Mouse (Mus musculus): ENCODE results near the gene 1810046K07Rik.
A peak's percentile ranks its signal among the peaks of the same experiment; 100 is the strongest.

Gene 1810046K07Rik

DNA sequence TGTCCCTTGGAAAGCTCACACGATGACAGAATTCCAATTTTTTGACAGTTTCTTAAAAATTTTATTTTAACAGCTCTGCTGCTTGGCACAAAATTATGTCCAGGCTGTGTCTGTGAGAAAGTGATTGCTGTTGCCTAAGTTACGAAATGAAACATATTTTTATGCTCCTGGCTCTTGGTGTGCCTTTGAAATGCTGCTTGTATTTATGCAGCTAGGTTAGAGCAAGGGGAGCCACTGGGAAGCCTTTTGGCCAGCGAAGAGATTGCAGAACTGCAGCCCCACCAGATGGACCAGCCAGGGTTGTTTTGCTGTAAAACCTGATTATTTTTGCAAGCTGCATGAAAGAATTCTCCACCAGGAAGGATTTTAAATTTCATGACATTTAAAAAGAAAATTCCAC lies 23.6 kb downstream of the 1810046K07Rik start:
- no peak for DNase-seq (ENCODE audit: inconsistent age in 2 of 2, low spot score in 1 of 2)

DNA sequence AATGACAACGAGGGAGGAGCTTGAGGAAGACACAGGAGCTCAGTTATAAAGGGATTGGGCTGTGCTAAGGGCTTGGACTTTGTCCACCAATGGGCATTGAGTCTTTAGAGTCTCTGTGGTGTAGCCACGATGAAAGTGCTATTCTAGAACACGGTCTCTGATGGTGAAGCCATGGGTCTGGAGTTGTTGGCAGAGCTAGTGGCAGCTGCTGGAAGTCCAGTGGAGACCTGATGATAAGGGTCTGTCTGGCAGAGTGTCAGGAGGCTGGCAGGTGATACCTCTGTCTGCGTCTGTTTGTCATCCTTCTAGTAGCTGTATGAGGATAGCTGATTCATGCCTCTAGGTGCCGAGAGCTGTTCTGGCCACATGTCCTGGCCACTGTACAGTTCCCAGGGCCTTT lies 24.7 kb downstream of the 1810046K07Rik start:
- DNase-seq (ENCODE audit: inconsistent age in 2 of 2, low spot score in 1 of 2): no peak

DNA sequence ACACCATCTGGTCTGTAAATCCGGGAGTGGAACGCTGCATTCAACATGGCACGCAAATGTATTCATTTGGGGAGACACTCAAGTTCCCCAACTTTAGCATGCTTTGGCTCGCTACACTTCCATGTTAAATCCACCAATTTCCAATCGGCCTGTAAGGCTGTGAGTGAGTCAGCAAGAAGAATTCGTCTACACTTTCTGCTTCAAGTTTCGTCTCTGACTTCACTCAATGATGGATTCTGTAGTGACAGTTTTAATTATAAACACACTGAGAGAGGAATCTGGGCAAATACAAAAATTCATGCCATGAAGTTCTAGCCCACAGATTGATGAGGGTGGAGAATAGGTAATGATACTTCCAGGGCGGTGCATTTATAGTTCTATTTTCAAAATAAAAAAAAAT lies 35.2 kb downstream of the 1810046K07Rik start:
- DNase-seq (ENCODE audit: inconsistent age in 2 of 2, low spot score in 1 of 2): no peak

DNA sequence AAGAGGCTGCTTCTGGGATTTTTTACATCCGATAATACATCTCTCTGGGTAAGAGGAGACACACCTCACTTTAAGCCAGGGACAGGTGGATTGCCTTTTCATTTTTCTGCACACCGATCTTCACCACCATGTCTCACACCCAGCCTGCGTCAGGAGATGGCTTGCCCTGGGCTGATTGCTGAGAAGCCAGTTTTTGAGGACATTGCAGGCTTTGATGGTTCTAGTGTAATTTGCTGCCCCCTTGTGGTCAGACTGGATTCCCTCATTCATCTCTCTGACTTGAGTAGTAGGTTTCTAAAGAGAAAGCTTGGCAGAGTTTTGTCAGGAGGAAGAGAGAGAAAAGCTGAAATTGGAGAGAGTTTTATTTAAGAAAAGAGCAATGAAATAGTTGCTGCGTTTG lies 36.0 kb downstream of the 1810046K07Rik start:
- peak; percentile 67 to 93 for DNase-seq (ENCODE audit: inconsistent age in 2 of 2, low spot score in 1 of 2)

DNA sequence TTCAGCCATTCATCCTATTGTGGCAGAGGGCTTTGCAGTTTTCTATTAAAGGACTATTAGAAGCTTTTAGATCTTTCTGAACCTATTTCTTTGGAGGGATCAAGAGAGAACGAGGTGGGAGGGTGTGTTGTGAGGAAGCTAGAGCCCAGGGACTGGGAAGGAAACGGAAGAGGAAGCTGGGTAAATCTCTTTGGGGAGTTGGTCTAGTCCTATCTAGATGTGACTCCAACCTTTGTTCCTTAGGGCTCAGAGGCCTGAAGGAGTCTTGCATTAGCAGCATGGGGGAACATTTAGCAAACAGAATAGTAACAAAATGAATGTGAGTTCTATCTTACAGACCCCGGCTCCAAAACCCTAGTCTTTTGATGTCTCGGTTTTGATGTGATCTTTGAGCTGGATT lies 37.7 kb downstream of the 1810046K07Rik start:
- no peak for DNase-seq (ENCODE audit: inconsistent age in 2 of 2, low spot score in 1 of 2)

DNA sequence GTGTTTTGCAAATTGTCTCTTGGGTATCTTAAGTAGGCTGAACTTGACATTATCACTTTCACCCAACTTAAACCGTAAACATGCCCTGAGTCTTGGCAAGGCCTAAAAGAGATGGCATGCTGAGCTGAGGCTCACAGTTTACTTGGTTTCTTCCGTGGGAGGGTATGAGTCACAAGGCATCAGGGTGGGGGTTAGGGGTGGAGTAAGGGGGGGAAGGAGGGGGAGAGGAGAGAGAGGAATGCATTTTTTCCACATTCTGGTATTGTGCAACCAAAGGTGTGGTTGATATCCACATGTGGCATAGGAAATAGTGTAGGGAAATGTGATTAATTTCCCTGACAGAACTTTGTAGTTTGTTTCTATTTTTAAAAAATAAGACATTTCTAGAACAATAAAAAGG lies 42.6 kb downstream of the 1810046K07Rik start:
- DNase-seq (ENCODE audit: inconsistent age in 2 of 2, low spot score in 1 of 2): peak; percentile 35 to 49

DNA sequence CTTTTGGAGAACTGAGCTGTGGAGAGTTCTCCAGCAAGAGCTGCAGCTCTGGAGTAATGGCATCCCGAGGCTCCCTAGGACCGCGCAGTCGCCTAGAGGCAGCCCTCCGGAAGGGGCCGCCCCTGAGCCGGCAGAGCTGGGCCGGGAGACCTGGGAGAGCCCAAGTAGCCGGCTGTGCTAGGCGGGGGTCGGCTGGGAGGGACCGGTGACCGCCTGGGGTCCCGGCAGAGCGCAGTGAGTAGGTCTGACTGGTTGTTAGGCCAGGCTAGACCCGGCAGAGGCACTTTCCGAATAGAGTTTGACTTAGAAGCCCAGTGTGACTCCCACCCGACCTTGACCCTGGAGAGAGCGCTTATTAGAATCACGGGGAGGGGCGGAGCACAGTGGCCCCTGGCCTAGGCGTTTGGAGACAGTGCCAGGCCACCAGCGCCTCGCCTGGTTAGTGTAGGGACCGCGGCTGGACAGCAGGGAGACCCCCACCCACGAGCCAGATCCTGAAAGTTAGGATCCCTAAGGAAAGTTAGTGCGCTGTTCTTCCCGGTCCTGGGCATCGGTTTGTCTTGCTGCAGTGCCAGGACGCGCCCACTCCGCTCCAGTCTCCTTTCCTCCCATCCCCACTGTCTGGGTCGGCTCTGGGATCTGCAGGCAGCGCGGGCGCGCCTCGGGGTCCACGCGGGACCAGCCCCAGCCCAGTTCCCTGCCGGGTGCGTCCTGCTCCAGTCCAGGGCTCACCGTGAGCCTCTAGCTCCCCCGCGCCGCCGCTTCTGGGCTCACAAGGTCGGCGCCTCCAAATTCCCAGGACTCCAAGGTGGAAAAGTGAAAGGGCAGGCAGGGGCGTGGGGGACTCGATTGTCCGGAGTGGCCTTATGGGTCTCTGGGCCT lies 50.0 kb downstream of the 1810046K07Rik start, which contains the start of gene Colca2:
Gene Colca2 (minus strand): TSS at position 70 of the 882 bp plus-strand sequence.
- DNase-seq (ENCODE audit: inconsistent age in 2 of 2, low spot score in 1 of 2): peak; percentile 90 to 96

DNA sequence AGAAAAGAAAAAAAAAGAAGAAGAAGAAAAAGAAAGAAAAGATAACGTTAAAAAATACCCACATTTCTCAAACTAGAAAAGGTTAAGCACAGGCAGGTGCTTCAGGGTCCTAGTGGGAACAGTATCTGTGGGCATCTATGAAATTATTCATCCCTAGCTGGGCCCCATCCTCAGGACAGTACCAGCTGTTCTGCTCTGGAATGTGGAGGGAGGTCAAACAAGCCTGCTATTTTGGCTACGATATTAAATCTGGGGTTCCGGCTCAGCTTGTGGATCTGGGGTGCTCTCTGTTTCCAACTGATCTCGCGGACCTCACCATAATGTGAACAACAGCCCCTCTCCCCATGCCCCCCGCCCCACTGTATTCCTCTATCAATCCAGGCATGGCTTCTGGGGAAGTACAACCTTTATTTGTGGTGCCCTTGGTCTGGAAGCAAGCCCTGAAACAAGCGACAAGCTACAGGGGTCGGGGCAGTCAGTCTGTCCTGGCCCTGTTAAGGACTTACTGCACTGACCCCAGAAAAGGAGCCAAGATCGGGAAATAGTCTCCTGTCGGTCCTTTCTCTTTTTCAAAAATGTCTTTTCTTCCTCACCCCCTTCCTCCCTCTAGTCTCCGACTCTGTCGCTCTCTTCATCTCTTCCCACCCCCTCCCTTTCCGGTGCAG lies 50.8 kb downstream of the 1810046K07Rik start:
- DNase-seq (ENCODE audit: inconsistent age in 2 of 2, low spot score in 1 of 2): peak in 1 of 2 experiments; percentile 68

DNA sequence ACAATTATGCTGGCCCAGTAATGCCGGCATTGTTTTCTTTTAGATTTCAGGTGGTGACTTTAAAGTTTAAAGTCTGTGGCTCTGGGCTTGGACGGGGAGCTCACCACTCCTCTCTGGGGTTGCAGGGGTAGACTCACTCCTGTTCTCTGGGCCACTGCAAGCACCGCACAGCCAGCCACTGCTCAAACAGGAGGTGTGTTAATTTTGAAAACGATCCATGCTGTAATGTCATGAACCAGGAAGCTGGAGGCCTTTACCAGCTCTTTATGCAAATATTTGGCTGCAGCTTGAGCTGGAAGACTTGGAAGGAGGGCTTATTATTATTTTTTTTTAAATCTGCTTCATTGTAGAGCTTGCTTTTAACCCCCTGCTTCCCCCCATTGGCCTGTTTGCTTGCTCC lies 54.0 kb downstream of the 1810046K07Rik start:
- peak; percentile 46 to 76 for DNase-seq (ENCODE audit: inconsistent age in 2 of 2, low spot score in 1 of 2)

DNA sequence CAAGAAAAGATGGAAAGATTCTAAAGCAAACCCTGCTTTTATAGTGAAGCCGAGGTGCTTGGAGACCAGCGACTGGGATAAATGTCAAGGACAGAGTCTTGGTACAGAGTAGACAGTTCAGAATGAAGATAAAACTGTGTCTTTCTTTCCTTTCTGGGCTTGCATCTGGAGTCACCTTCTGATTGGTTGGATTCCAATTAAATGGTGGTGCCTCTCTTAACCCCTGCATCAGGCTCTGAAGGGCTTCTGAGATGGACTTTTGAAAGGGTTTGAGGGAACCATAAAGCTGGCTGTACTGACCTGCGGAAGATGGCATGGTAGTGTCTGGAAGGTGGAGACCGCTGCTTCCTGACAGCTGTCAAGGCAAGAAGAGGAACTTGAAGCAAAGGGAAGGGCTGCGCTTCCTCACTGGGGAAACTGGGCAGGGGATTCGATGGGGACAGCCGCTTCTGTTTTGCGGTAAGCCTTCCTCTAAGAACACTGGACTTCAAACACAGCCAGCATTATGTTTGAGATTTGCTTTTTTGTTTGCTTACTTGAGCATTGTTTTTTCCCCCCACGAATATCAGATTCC lies 55.0 kb downstream of the 1810046K07Rik start:
- peak; percentile 75 to 90 for DNase-seq (ENCODE audit: inconsistent age in 2 of 2, low spot score in 1 of 2)

DNA sequence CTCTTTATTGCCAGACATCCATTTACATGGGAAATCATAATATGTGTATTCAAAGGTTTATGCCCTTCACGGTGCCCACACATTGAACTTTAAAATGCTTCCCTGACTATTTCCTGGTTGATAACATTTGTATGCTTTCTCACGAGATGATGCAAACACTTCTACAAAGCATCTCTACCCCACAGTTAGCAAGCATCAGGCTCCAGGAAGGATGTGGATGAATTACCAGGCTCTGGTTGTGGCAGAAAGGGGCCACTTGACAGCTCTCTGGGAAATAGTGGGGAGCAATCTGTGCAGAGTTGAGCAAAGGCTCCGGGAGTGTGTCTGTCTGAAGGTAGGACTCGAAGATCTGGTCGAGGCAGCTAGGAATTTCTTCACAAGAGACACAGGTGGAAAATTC lies 56.6 kb downstream of the 1810046K07Rik start:
- no peak for DNase-seq (ENCODE audit: inconsistent age in 2 of 2, low spot score in 1 of 2)

DNA sequence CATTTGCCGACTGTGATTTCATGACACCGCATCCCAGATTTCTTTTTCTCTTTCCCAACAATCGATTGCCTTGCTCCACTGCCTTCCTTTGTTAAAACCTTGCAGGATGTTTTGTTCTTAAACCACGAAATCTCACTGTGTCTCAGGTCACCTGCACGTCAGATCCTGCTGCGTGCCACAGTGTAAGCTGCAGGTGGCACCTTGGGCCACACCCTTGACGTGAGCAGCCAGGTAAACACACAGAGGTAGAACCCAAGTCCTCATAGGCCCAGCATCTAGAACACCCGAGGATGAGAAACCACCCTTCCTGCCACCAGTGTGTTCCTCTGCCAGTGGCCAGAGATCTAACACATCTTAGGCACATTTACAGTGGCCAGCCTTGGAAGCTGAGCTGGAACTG lies 57.6 kb downstream of the 1810046K07Rik start:
- DNase-seq (ENCODE audit: inconsistent age in 2 of 2, low spot score in 1 of 2): no peak

DNA sequence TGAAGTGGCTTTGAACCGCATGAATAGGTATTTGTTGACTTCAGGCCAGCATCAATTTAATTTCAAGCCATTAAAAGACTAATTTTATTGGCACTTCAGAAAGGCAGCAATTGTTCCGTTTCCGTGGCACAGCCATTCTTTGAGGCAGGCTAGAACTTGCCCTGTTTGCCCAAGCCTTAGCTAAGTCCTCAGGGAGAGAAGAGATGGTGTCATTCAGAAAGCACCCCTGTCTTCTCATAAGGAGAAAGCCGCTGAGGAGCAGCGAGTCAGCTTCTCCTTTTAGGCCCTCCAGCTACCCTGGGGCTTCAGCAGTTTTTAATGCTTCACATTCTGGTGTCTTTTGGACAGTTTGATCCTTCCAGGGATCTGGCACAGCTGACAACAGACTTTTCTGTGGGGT lies 59.9 kb downstream of the 1810046K07Rik start:
- DNase-seq (ENCODE audit: inconsistent age in 2 of 2, low spot score in 1 of 2): no peak

DNA sequence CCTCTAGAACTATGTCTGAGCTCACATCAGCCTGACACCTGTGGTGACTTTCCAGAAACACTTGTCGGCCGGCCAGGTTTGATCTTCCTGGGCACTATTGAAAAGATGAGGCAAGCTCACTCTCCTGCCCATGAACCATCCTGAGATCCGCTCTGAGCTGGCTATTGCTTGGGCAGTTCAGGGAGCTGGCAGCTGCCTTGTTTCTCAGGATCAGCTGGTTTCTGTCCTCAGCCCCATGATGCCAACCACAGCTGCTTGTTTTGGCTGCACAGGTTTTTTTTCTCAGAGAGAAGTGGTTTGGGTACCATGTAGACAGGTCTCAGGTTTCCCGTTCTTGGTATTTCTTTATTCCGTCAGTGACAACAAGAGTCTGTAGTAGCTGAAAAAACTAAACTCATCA lies 70.3 kb downstream of the 1810046K07Rik start:
- no peak for DNase-seq (ENCODE audit: inconsistent age in 2 of 2, low spot score in 1 of 2)

DNA sequence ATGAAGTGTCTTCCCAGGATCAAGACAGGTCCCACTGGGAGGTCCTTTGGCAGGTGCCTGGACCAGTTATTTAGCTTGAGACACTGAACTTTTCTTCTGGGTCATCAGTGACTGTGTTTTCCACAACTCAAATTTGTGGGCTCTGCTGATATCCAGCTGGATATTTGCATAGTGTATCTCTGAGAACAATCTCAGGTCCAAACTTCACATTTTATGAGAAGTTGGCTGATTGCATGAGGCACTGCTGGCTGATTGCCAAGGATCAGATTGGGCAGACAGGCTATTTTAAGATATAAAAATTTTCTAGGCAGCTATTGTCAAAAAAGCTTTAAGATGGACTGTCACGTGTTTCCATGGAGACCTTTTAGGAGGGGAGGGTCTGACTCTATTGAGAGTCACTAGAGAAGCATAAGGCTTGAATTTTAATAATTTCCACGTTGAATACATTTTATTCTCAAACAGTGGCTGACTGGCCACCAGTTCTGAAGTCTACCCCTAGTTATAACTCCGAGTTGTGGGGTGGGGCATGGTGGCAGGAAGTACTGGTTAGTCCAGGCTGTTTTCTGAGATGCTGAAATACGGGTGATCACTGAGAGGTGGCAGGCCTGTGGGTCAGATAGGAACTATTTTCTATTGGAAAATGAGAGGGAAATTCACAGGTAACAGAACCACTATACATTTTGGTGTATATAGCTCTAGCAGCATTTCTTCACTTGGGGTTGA lies 71.8 kb downstream of the 1810046K07Rik start:
- peak; percentile 20 to 45 for DNase-seq (ENCODE audit: inconsistent age in 2 of 2, low spot score in 1 of 2)

All from adrenal gland, adult (tissue).